Mouse (Mus musculus): ENCODE data around the gene Dab2ip. TPM values are rescaled to one million over a fixed set of nuclear protein-coding genes. Genes with fewer than 3 reads are reported as not detected.

The Dab2ip gene
- total and polyA plus RNA-seq, 3 experiments = 4.0 to 9.9 TPM; not detected in 1

GRCm38 (mm10) chr2:35722821-35723220, 164.8 kb downstream of the Dab2ip start:
- no peak for DNase-seq (ENCODE audit: low read depth, low spot score)
- Histone ChIP-seq H3K9ac (ENCODE audit: control insufficient read depth, low read depth, low read length, poor library complexity, severe bottlenecking) (no peak overlapping the region), H3K4me1 (ENCODE audit: control insufficient read depth in 1 of 2, insufficient read depth in 2 of 2, low read length in 2 of 2) (no peaks in the 10 kb centered on the region), H3K4me3 (ENCODE audit: control insufficient read depth in 1 of 2, insufficient read depth in 1 of 2, low read depth in 2 of 2, low read length in 2 of 2) (no peak overlapping the region), H3K27ac (ENCODE audit: control insufficient read depth, low read depth, low read length) (no peak overlapping the region), H3K36me3 (ENCODE audit: control insufficient read depth in 1 of 2, insufficient read depth in 2 of 2, low read length in 2 of 2) (no peaks in the 10 kb centered on the region), H3K27me3 (ENCODE audit: control insufficient read depth in 1 of 2, insufficient read depth in 2 of 2, low read length in 2 of 2) (no peaks in the 10 kb centered on the region), H3K9me3 (replicated peaks; ENCODE audit: insufficient read depth, low read length) (no peaks in the 10 kb centered on the region), H3K79me2 (ENCODE audit: control insufficient read depth, insufficient read depth, low read length, poor library complexity) (no peaks in the 10 kb centered on the region)
- TF ChIP-seq ZMIZ1 (IDR thresholded peaks at IDR 0.05; ENCODE audit: low read depth, low read length) (no peak), MYB (IDR thresholded peaks at IDR 0.05; ENCODE audit: low read depth, low read length) (no peak), TAL1 (IDR thresholded peaks at IDR 0.05; ENCODE audit: low read length) (no peak), ZNF384 (IDR thresholded peaks at IDR 0.05; ENCODE audit: low read depth, low read length) (no peak), SMC3 (IDR thresholded peaks at IDR 0.05; ENCODE audit: low read depth, low read length) (no peak), MAZ (IDR thresholded peaks at IDR 0.05; ENCODE audit: low read depth, low read length) (no peak), TCF12 (IDR thresholded peaks at IDR 0.05; ENCODE audit: low read depth, low read length) (no peak), NELFE (IDR thresholded peaks at IDR 0.05; ENCODE audit: low read depth, low read length) (no peak), ZC3H11A (IDR thresholded peaks at IDR 0.05; ENCODE audit: low read depth, low read length) (no peak), USF1 (IDR thresholded peaks at IDR 0.05; ENCODE audit: low read depth, low read length) (no peak)

- Histone ChIP-seq H3K4me1 (ENCODE audit: control insufficient read depth in 1 of 2, insufficient read depth in 2 of 2, low read length in 2 of 2) (no peaks in the 10 kb centered on the region), H3K9ac (ENCODE audit: control insufficient read depth, low read depth, low read length, poor library complexity, severe bottlenecking) (no peak overlapping the region), H3K4me3 (ENCODE audit: control insufficient read depth in 1 of 2, insufficient read depth in 1 of 2, low read depth in 2 of 2, low read length in 2 of 2) (no peak overlapping the region), H3K27ac (ENCODE audit: control insufficient read depth, low read depth, low read length) (no peak overlapping the region), H3K36me3 (ENCODE audit: control insufficient read depth in 1 of 2, insufficient read depth in 2 of 2, low read length in 2 of 2) (no peaks in the 10 kb centered on the region), H3K27me3 (ENCODE audit: control insufficient read depth in 1 of 2, insufficient read depth in 2 of 2, low read length in 2 of 2) (no peaks in the 10 kb centered on the region), H3K79me2 (ENCODE audit: control insufficient read depth, insufficient read depth, low read length, poor library complexity) (no peaks in the 10 kb centered on the region), H3K9me3 (replicated peaks; ENCODE audit: insufficient read depth, low read length) (no peaks in the 10 kb centered on the region)
- no peak for TF ChIP-seq MYC (IDR thresholded peaks at IDR 0.05; ENCODE audit: low read depth, low read length)
- TF ChIP-seq CTCF (IDR thresholded peaks at IDR 0.05 in 2 of 3, conservative IDR thresholded peaks at IDR 0.05 in 1 of 3; ENCODE audit: control insufficient read depth in 1 of 3, insufficient read depth in 1 of 3, low read depth in 2 of 3, low read length in 3 of 3, poor library complexity in 1 of 3, severe bottlenecking in 1 of 3) = no peak
- TF ChIP-seq SIN3A (IDR thresholded peaks at IDR 0.05; ENCODE audit: low read length) = no peak
- no peak for TF ChIP-seq BHLHE40 (IDR thresholded peaks at IDR 0.05; ENCODE audit: borderline replicate concordance, low read depth, low read length)
- no peak for TF ChIP-seq USF2 (IDR thresholded peaks at IDR 0.05; ENCODE audit: borderline replicate concordance in 1 of 2, insufficient read depth in 1 of 2, low read depth in 1 of 2, low read length in 2 of 2)
- TF ChIP-seq MEF2A (IDR thresholded peaks at IDR 0.05; ENCODE audit: extremely low read depth, insufficient replicate concordance, low read depth, low read length, poor library complexity, severe bottlenecking) = no peak
- TF ChIP-seq RAD21 (IDR thresholded peaks at IDR 0.05; ENCODE audit: low read depth, low read length) = no peak
- no peak for TF ChIP-seq HCFC1 (IDR thresholded peaks at IDR 0.05; ENCODE audit: low read depth, low read length)
- no peak for TF ChIP-seq USF1 (IDR thresholded peaks at IDR 0.05; ENCODE audit: low read depth, low read length)
- no peak for TF ChIP-seq SMC3 (IDR thresholded peaks at IDR 0.05; ENCODE audit: low read depth, low read length)
- no peak for DNase-seq (ENCODE audit: low read depth, low spot score)
Measured at GRCm38 (mm10) chr2:35723267-35723666, 165.2 kb downstream of the Dab2ip start.
